Mouse (Mus musculus) left cerebral cortex, postnatal 10 days (tissue): ENCODE measurements around the gene Pard3. TPM values are rescaled to one million over a fixed set of nuclear protein-coding genes. Genes with fewer than 3 reads are reported as not detected.

ENCODE experiments used
- DNase-seq, 2 experiments: peaks; one replicate each; pipeline ENCODE4 v3.0.0; 2021 to 2022; ENCODE audit warnings: low spot score in 2 of 2, mixed read lengths in 1 of 2; ENCODE audit errors: extremely low spot score in 1 of 2
- intact Hi-C: fragments of 180-260 bp; cut with DNase I; formaldehyde crosslinking; loops from one replicate; pipeline ENCODE4 v1.15.1; 2025
- total RNA-seq, 2 experiments: library from RNA; stranded (reverse); gene quantifications; 2 replicates each; pipeline ENCODE4 v1.2.3; 2021

Gene Pard3
- total RNA-seq, 2 experiments from 2014 or later = 11.6 to 15.1 TPM

DNA sequence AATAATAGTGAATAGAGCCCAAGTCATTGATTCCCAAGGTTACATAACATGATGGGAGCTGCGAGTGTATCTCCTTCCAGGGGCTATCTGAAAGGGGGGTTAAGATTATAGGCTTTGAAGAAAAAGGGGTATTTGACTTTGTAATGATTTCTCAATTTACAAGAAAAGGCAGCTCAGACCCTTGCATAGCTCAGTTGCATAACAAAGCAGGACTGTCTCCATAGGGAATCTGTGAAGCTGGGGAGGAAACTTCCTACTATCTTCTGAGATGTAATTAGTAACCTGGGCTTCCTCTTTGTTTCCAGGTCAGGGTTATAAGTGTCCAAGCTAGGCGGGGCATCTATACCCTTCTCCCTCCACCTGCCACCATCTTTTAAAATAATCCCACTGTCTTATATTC, 279.4 kb downstream of the Pard3 start:
- intact Hi-C loops = no loop called here
- DNase-seq = no peak

DNA sequence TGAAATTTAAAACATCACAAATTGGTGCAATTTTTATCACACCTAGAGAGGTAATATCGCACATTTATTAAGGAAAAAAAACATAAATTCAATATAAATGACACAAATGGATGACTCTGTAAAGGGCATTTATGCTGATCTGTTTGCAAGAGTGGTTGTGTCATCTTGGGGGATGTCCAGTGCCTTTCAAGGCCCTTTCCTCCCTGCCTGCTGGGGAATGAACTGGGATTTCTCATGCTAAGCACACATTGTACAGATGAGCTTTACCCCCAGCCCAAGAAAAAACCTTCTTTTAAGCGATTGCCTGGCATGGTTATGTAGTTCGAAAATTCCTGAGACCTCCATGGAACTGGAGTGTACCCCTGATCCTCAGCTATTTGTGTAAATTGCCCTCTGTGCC, 280.7 kb downstream of the Pard3 start:
- intact Hi-C loops = no loop called here
- no peak for DNase-seq

DNA sequence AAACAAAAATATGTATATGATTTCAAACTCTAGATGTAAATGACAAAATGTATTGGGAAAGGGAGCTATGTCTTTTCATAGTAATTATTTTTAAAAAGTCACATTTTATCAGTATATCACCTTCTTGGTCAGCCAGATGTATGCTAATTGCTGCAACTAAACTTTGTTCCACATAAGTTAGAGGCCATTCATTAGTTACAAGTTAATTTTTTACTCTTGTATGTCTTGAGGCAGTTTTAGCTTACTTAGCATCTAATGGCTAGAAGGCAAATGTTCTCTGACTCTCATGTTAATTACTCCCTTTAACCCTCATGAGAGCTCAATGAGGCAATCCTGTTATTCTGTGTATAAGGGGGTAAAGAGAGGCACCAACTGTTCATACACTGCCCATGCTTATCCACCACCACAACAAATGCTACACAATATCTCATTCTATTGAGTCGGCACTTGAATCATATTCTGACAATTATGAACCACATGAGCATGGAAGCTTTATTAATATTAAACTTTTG, 282.3 kb downstream of the Pard3 start:
- intact Hi-C loops = no loop called here

DNA sequence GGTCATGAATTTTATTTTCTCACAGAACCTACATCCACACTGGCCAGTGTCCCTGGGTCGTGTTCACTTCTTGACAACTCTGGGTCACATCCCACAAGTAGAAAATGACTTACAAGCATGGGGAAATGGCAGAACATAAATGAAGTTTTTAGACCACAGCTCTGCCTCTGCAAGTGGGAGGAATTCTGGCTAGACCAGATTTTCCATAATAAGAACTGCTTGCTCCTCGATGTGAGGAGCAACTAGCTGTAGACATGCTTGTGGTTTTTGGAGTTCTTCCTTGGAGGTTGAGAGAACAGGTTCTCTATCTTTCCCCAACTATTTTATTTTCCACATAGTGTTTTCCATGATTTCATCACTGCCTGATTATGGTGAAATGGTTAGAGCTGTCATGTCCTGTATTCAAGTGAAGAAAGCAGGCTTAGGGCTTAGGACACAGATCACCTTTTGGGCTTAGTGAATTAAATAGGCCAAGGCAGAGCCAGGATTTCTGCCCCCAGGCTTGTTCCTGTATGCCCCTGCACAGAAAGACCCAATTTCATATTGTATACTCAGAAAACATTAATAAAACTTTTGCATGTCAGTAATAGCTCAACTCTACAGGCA, 284.3 kb downstream of the Pard3 start:
- intact Hi-C loops = no loop called here
- no peak for DNase-seq

More for the DNA sequence above, 282.3 kb downstream of the Pard3 start:
- DNase-seq = no peak

DNA sequence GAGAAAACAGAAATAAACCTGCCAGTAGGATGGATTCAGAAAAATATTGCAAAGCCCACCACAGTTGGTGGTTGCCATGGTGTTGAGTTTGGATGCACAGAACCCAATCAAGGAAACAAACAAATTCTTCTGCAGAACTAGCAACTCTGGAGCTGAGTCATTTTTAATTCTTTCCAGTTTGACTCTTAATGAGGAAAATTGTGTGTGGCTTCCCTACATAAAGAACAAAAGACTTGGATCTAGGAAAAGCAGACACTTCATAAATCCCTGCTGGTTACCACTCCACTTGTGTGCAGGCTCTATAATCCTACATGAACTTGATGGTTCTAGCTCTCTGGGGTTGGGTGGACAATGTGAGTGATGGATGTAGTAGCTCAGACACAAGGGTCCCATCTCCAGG, 298.1 kb downstream of the Pard3 start:
- DNase-seq = no peak
- intact Hi-C loops = no loop called here

DNA sequence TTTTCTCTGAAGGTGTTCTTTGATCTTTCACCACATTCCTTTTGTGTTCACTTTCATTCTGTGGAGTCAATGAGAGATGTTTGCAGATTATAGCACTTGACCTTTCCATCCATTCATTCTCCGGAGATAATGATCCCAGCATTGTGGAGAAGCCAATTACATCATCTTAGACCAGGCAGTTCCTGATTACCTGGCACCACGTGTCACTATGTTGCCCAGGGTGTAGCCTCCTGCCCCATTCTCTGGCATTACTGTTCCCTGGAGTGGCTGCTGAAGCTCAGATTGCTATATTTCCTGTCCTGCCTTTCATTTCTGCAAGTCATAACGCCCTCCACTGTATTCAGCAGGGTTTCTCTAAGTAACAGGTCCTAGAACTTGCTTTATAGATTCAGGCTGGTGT, 304.7 kb downstream of the Pard3 start:
- DNase-seq = no peak
- intact Hi-C loops = no loop called here

DNA sequence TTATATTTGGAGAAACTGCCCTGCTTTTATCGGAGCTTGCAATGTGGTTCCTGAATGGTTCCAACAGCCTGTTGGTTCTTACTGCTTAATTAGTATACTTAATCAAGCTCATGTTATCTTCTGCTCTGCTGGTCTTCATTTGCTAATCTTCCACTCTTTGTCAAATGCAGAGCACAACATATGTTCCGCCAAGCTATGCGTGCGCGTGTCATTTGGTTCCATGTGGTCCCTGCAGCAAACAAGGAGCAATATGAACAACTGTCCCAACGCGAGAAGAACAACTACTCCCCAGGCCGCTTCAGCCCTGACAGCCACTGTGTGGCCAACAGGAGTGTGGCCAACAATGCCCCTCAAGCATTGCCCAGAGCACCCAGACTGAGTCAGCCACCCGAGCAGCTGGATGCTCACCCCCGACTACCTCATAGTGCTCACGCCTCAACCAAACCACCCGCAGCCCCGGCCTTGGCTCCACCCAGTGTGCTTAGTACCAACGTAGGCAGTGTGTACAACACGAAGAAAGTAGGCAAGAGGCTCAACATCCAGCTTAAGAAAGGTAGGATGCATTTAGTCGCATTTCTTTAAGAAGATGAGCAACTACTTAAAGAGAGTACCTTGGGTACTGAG, 307.7 kb downstream of the Pard3 start:
- intact Hi-C loops = no loop called here

DNA sequence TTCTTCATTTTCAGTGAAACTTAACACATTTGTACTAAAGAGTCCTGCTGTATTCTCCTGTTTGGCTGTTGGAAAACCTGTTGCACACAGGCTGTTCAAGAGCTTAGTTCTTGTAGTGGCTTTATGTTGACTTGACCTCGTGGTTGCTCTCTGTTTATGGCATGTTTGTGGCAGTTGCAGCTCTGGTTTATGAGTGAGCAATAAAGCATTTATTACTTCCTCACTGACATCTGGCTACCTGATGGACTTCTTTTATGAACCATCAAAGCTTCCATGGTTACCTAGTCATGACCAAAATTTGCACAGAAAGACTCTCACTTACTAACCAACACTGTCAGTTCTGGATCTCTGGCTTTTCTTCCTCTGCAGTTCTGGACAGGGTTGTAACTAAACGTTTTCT, 314.1 kb downstream of the Pard3 start:
- intact Hi-C loops = no loop called here
- DNase-seq = no peak

More for the DNA sequence above, 307.7 kb downstream of the Pard3 start:
- no peak for DNase-seq

DNA sequence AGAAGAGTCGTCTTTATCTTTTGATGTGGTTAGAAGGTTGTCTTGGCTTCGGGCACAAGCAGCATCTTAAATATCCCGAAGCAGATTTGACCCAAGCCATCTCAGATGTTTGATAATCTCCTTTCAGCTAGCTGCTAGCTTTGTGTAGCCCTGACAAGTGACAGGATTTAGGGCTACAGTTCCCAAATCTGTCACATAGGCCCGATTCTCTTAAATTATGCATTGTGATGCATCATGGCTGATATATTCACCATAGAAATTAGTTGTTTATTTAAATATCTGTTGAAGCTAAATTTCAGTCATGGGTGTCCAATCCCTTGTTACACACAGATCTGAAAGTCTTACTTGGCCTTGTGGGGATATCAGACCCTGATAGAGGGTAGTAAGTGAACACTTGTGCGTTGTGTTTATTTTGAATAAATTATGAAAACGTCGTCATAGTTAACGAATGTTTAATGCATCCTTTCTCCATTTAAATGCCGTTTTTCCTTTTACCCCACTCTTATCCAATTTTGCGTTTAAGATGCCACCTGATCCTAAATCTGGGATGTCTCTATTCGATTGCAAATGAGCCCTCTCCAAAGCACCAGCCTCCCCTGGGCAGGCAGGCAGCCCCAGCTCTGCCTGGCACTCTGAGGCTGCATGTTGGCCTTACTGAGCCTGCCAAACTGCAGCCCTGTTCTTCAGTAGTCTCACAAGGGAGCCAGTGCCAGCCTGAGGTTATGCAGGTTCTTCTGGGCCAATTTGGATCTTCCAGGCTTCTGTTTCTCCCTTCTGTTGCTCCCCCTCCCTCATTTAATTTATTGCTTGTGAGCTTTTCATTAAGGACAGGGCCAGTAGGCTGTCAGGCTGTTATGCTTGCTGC, 315.5 kb downstream of the Pard3 start:
- intact Hi-C loops = no loop called here
- DNase-seq = no peak

DNA sequence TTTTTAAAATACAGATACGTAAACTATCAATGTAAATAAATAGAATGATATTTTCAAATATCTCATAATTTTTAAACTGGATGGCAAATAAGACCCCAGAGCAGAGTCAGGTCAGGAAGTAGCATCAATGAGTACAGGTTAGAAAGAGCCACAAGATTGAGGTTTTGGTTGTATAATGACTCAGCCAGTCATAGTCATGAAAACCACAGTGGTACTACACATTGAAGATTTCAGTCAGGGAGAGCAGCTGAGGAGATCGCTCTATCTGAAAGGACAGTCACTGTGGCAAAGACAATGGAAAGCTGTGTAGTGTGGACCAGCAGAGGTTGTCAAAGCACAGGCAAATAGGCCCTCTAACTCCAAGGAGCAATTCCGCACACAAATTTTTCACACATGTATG, 317.6 kb downstream of the Pard3 start:
- no peak for DNase-seq
- intact Hi-C loops = no loop called here

DNA sequence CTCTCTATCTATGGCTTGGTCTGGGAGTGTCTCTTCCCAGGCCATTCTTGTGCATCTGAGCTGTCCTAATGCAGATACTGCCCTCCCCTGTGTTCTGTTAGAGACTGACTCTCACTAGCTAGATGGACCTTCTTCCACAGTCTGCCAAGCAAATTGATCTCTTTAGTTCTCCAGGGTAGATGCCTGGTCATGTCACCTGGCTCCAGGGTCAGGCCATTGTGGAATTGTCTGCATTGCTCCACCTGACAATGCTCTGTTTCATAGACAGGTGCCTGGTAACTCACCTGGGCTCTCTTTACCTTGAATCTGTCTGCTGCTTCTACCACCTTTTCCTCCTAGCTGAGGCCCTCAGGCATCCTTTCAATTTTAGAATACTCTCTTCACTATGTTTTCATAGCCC, 329.0 kb downstream of the Pard3 start:
- intact Hi-C loops = no loop called here
- DNase-seq = no peak

DNA sequence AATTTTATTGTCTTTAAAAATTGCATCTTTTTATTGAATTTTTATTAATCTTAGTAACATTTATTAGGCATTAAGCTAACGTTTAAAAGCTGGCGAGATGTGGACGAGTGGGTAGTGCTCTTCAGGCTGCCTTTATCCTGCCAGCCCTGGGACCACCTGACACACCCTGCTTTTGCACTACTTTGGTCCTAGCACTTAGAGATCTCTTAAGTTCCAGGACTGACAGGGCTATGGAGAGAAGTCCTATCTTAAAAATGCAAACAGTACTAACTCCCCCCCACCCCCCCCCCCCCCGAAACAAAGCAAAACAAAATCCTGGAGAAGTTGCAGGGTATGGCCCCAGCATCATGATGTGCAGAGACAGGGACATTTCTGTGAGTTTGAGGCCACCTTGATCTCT, 331.8 kb downstream of the Pard3 start:
- intact Hi-C loops = no loop called here
- no peak for DNase-seq

DNA sequence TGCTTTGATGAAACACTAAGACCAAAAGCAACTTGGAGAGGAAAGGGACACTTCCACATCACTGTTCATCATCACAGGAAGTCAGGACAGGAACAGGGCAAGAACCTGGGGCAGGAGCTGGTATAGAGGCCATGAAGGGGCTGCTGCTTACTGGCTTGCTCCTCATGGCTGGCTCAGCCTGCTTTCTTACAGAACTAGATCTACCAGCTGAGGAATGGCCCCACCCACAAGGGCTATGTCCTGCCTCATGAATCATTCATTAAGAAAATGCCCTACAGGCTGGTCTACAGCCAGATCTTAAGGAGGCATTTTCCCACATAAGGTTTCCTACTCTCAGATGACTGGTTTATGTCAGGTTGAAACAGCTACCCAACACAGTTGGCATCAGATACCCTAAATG, 342.1 kb downstream of the Pard3 start:
- DNase-seq = no peak
- intact Hi-C loops = no loop called here

DNA sequence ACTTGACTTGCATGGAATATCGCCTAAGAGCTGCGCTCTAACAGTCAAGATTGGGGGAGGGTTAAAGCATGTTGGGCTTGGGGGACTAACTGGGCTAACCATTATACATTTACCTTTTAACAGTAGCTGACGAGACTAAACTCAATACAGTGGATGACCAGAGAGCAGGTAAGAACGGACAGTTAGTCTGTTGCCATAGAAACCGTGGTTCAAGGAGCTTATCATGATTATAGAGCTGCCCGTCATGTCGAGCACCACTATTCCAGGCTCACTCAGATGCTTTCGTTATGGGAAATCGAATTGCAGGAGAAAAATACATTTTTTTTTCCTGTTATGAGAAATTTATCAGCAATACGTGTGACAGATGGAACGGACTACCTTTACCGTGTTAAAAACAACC, 346.9 kb downstream of the Pard3 start:
- DNase-seq = no peak
- intact Hi-C loops = no loop called here

DNA sequence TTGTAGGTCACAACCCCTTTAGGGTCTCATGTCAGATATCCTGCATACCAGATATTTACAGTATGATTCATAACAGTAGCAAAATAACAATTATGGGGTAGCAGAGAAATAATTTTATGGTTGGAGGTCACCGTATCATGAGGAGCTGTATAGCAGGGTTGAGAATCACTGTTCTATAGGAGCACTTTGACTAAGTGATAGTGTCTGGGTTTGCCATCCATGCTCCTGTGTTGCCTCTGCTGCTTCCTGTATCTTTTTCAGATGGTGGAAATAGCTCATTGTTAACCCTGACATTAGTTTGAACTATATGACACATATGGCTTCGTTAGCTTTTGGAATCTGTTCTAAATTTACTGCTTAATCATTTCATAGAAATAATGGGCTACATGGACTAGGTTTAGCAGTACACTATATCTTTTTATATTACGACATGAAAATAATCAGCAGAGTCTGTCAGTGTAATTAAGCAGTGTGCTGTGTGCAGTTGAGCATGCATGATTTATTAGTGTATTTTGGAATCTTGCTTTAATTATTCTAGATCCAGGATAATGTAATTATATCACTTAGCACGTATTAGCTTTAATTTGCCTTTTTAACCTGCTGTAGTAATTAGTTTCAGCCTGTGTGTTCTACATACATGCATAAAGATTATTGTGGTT, 347.6 kb downstream of the Pard3 start:
- no peak for DNase-seq
- intact Hi-C loops = no loop called here

DNA sequence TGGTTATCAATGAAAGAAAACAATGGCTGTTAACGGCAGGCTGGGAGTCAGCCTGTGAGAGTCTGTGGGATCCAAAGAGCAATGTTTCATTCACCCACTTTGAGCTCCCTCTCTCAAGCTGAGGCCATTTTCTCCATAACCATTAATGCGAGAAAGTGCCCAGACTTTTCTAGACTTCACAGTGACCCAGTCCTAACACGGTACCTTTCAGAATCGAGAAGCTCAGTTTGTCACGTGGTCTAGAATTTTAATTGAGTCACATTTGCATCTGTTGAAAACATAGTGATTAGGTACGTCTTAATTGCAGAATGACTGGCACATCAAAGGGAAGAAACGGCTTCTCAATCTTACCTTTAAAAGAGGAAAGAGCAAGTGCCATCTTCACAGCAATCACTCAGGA, 359.3 kb downstream of the Pard3 start:
- intact Hi-C loops = no loop called here
- no peak for DNase-seq

DNA sequence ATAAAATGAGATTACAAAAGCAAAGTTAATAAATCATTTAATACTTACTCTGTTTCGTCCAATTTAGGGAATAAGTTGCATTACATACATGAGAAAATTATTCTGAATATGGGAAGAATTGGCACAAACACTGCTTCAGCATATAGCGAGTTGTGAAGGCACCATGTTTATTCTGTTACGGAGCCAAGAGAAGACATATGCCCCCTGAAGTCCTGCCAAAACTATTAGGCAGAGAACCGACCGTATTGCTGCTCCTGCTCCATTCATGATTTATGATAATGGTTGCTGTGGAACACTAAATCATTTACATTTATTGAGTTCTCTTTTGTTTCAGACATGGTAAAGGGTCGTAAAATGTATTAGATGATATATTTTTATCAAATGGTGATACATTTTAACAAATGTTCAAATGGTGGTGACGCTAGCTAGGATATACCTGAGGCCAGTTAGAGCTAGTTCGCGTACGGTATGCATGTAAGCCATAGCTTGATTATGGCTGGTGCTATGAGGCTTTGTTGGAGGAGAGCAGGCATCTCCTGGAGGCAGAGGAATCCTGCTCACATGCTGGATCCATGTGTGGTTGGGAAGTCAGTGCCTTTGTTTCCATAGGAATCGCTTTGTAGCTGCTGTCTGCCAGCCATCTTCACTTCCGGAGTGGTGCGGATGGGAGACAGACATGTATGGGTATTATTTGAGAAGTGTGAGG, 360.7 kb downstream of the Pard3 start:
- intact Hi-C loops = no loop called here
- no peak for DNase-seq

DNA sequence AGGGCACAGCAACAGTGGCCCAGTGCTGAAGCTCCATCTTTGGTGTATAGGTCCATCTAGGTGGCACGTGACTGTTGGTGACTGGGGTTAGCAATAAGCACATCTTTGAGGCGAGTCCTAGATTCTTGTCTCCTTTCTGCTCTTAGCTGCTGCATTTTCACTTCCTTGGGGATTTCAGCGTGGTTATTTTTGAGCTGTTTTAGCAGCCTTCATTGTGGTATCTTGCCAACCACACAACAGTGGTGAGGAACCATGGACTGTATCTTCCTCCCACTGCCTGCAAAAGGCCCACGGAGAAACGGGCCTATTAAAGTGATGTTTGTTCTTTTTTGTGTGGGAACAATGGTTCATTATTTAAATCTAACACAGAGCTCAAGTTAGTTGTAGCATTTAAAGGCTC, 363.2 kb downstream of the Pard3 start:
- intact Hi-C loops = no loop called here
- DNase-seq = no peak

DNA sequence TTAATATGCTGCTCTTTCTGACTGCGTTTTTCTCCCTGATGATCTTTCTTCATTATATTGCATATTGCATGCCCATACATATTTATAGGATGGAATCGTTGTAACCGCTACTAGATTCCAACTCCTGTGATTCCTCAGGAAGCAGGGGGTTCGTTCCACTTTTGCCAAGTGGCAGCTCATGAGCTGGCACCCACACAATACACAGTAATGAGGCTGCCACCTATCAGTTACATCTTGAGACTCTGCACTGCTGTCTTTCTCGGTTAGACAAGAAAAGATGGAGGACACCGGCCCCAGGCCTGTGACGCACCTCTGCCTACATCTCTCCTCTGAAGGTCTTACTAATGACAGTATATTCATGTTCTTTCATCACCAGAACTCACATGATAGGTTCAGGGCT, 364.3 kb downstream of the Pard3 start:
- intact Hi-C loops = no loop called here
- DNase-seq = no peak
